Mouse (Mus musculus): ENCODE measurements around the gene Bnipl. TPM values are rescaled to one million over a fixed set of nuclear protein-coding genes. Genes with fewer than 3 reads are reported as not detected.

The Bnipl gene
- total RNA-seq, 2 experiments from 2014 or later: not detected

GRCm38 (mm10) chr3:95210585-95210984, 40.4 kb downstream of the Bnipl start:
- no peak for DNase-seq

- DNase-seq: no peak
Measured at GRCm38 (mm10) chr3:95208286-95208685, 42.7 kb downstream of the Bnipl start.

- DNase-seq: no peak
Measured at GRCm38 (mm10) chr3:95203880-95204279, 47.1 kb downstream of the Bnipl start.

- DNase-seq: no peak
Measured at GRCm38 (mm10) chr3:95200562-95200961, 50.4 kb downstream of the Bnipl start.

- peak; percentile 19 to 29 for DNase-seq
Measured at GRCm38 (mm10) chr3:95200132-95200531, 50.9 kb downstream of the Bnipl start.

GRCm38 (mm10) chr3:95199101-95199500, 51.9 kb downstream of the Bnipl start:
- DNase-seq: no peak

- DNase-seq: no peak
Measured at GRCm38 (mm10) chr3:95195772-95196171, 55.2 kb downstream of the Bnipl start.

- no peak for DNase-seq
Measured at GRCm38 (mm10) chr3:95194721-95195135, 56.3 kb downstream of the Bnipl start.

Other genes with a start within 250 kb of the Bnipl start
- gene Zfp687, start 235.7 kb downstream of the Bnipl start, total RNA-seq (2021): 10 to 100 TPM; 10.3 to 12.0 TPM
- gene Psmd4, start 208.6 kb downstream of the Bnipl start, total RNA-seq (2021): 100 to 1,000 TPM; 146 to 151 TPM
- gene Pip5k1a, start 144.3 kb downstream of the Bnipl start, total RNA-seq (2021): 10 to 100 TPM; 14.9 to 15.3 TPM
- gene Vps72, start 140.2 kb downstream of the Bnipl start, total RNA-seq (2021): 10 to 100 TPM; 32.1 to 32.5 TPM
- gene Tmod4, start 126.7 kb downstream of the Bnipl start, total RNA-seq (2021): 10 to 100 TPM; 34.7 to 36.3 TPM
- gene Scnm1, start 117.2 kb downstream of the Bnipl start, total RNA-seq (2021): 10 to 100 TPM; 36.5 to 38.3 TPM
- gene Lysmd1, start 117.1 kb downstream of the Bnipl start, total RNA-seq (2021): 1 to 10 TPM; 4.5 to 4.7 TPM
- gene Tnfaip8l2, start 108.8 kb downstream of the Bnipl start, total RNA-seq (2021): 1 to 10 TPM; 2.2 to 2.6 TPM
- 1 to 10 TPM; 4.0 to 4.8 TPM for gene Sema6c, start 90.7 kb downstream of the Bnipl start, total RNA-seq (2021)
- gene Gabpb2, start 33.3 kb downstream of the Bnipl start, total RNA-seq (2021): 10 to 100 TPM; 11.2 to 13.9 TPM
- 10 to 100 TPM; 19.3 to 21.8 TPM for gene Cdc42se1, start 22.5 kb downstream of the Bnipl start, total RNA-seq (2021)
- 1 to 10 TPM; 6.8 to 8.6 TPM for gene Mllt11, start 19.0 kb downstream of the Bnipl start, total RNA-seq (2021)
- not detected for gene Gm128, start 9.6 kb downstream of the Bnipl start, total RNA-seq (2021)
- gene Mindy1, start 30.2 kb upstream of the Bnipl start, total RNA-seq (2021): 10 to 100 TPM; 19.1 to 23.2 TPM
- 10 to 100 TPM; 25.5 to 25.6 TPM for gene Prune1, start 30.9 kb upstream of the Bnipl start, total RNA-seq (2021)
- gene Anxa9, start 56.0 kb upstream of the Bnipl start, total RNA-seq (2021): under 1 TPM; 0.59 to 0.65 TPM
- 10 to 100 TPM; 30.3 to 32.4 TPM for gene Cers2, start 63.6 kb upstream of the Bnipl start, total RNA-seq (2021)
- gene Setdb1, start 106.0 kb upstream of the Bnipl start, total RNA-seq (2021): 10 to 100 TPM; 10.9 to 11.6 TPM
- gene 4930558C23Rik, start 151.6 kb upstream of the Bnipl start, total RNA-seq (2021): not detected
- gene Arnt, start 183.2 kb upstream of the Bnipl start, total RNA-seq (2021): 10 to 100 TPM; 34.0 to 34.9 TPM
- 1 to 10 TPM; 5.5 to 7.4 TPM for gene Ctsk, start 248.1 kb upstream of the Bnipl start, total RNA-seq (2021)